Mouse (Mus musculus) hindbrain, embryonic 11.5 days (tissue): Measurements from ENCODE around the gene Ccnd3. TPM values are rescaled to one million over a fixed set of nuclear protein-coding genes. Genes with fewer than 3 reads are reported as not detected.

ENCODE experiments used
- ATAC-seq: fragments of 200-750 bp; cut with Nextera tagmentation; 2 replicates; pipeline ENCODE4 v1.8.0; 2017; ENCODE audit warnings: mild to moderate bottlenecking, moderate TSS enrichment, moderate library complexity; ENCODE audit not compliant: low FRiP score
- DNase-seq: peaks from one replicate; pipeline ENCODE4 v3.0.0-alpha.2; 2015; ENCODE audit warnings: low spot score
- H3K27ac ChIP-seq: fragments of 300-500 bp; sonication (generic); 2 replicates; pipeline ENCODE4 v1.5.1; 2014; ENCODE audit warnings: mild to moderate bottlenecking, low read depth, low read length
- H3K27me3 ChIP-seq: fragments of 300-500 bp; sonication (generic); 2 replicates; pipeline ENCODE4 v1.6.1; 2014; ENCODE audit warnings: mild to moderate bottlenecking, low read length, moderate library complexity, mixed read lengths; ENCODE audit not compliant: control insufficient read depth, insufficient read depth
- H3K36me3 ChIP-seq: fragments of 300-500 bp; sonication (generic); 2 replicates; pipeline ENCODE4 v1.6.1; 2014; ENCODE audit warnings: mild to moderate bottlenecking, low read length, moderate library complexity, mixed read lengths; ENCODE audit not compliant: control insufficient read depth, insufficient read depth
- H3K4me1 ChIP-seq: fragments of 300-500 bp; sonication (generic); replicated peaks from 2 replicates; pipeline ENCODE4 v1.6.1; 2014; ENCODE audit warnings: low read length, mixed read lengths; ENCODE audit not compliant: control insufficient read depth, insufficient read depth
- H3K4me2 ChIP-seq: fragments of 300-500 bp; sonication (generic); replicated peaks from 2 replicates; pipeline ENCODE4 v1.6.1; 2014; ENCODE audit warnings: mild to moderate bottlenecking, low read depth, low read length
- H3K4me3 ChIP-seq: fragments of 300-500 bp; sonication (generic); 2 replicates; pipeline ENCODE4 v1.5.1; 2014; ENCODE audit warnings: low read depth, low read length
- H3K9ac ChIP-seq: fragments of 300-500 bp; sonication (generic); 2 replicates; pipeline ENCODE4 v1.6.1; 2014; ENCODE audit warnings: low read depth, low read length
- H3K9me3 ChIP-seq: fragments of 300-500 bp; sonication (generic); 2 replicates; pipeline ENCODE4 v1.6.1; 2016; ENCODE audit warnings: low read length; ENCODE audit not compliant: control insufficient read depth
- WGBS: fragments of 180-500 bp; shearing (Covaris S2); extraction: QIAGEN DNeasy Blood & Tissue Kit; methylation state at CpG from one replicate; pipeline ENCODE4 v1.1.7; 2014; 5-methylcytosine and 5-hydroxymethylcytosine counted together
- polyA plus RNA-seq: library from polyadenylated mRNA; unstranded; fragments of >200 nt; fragmentation: Nextera tagmentation; extraction: Ambion mirVana; gene quantifications from 2 replicates; pipeline ENCODE4 v1.2.1, GENCODE M21; 2014

The Ccnd3 gene
- polyA plus RNA-seq, 1 experiment from 2014 or later = 190 TPM

GRCm38 (mm10) chr17:47533691-47534090, 28.8 kb downstream of the Ccnd3 start:
- Histone ChIP-seq H3K4me1 (no peaks in the 10 kb centered on the region), H3K36me3 (no peaks in the 10 kb centered on the region), H3K4me3 (no peak overlapping the region), H3K9me3 (no peaks in the 10 kb centered on the region), H3K4me2 (no peak overlapping the region), H3K27ac (no peak overlapping the region), H3K9ac (no peak overlapping the region), H3K27me3 (no peaks in the 10 kb centered on the region)
- ATAC-seq (no peak), DNase-seq (no peak)
- 97% methylated on average over 13 of the region's 13 CpGs for WGBS

GRCm38 (mm10) chr17:47535812-47536236, 31.0 kb downstream of the Ccnd3 start:
- Histone ChIP-seq H3K4me3 (no peak overlapping the region), H3K36me3 (no peaks in the 10 kb centered on the region), H3K4me1 (no peaks in the 10 kb centered on the region; the same call in 1 of the 2 replicates), H3K27me3 (no peaks in the 10 kb centered on the region), H3K4me2 (no peak overlapping the region), H3K9me3 (no peaks in the 10 kb centered on the region), H3K9ac (no peak overlapping the region), H3K27ac (no peak overlapping the region)
- 68% methylated on average over 9 of the region's 9 CpGs for WGBS
- no peak for DNase-seq
- ATAC-seq = no peak

- no peak overlapping the region for H3K9ac ChIP-seq
- H3K4me3 ChIP-seq = no peak overlapping the region
- no peaks in the 10 kb centered on the region for H3K36me3 ChIP-seq
- H3K4me1 ChIP-seq = no peaks in the 10 kb centered on the region; the same call in 1 of the 2 replicates
- DNase-seq = no peak
- H3K27me3 ChIP-seq = no peaks in the 10 kb centered on the region
- H3K4me2 ChIP-seq = no peak overlapping the region
- no peaks in the 10 kb centered on the region for H3K9me3 ChIP-seq
- 86% methylated on average over 3 of the region's 3 CpGs for WGBS
- no peak overlapping the region for H3K27ac ChIP-seq
- ATAC-seq = no peak
Measured at GRCm38 (mm10) chr17:47538049-47538448, 33.2 kb downstream of the Ccnd3 start.

GRCm38 (mm10) chr17:47539128-47539527, 34.3 kb downstream of the Ccnd3 start:
- Histone ChIP-seq H3K27me3 (no peaks in the 10 kb centered on the region), H3K27ac (no peak overlapping the region), H3K9me3 (no peaks in the 10 kb centered on the region), H3K4me1 (no peaks in the 10 kb centered on the region; the same call in 1 of the 2 replicates), H3K4me2 (no peak overlapping the region), H3K36me3 (no peaks in the 10 kb centered on the region), H3K4me3 (no peak overlapping the region), H3K9ac (no peak overlapping the region)
- WGBS = 91% methylated on average over 4 of the region's 4 CpGs
- DNase-seq = no peak
- ATAC-seq = no peak

- H3K4me2 ChIP-seq = no peak overlapping the region
- no peak for ATAC-seq
- H3K27ac ChIP-seq = no peak overlapping the region
- no peak for DNase-seq
- no peaks in the 10 kb centered on the region; the same call in 1 of the 2 replicates for H3K4me1 ChIP-seq
- WGBS = 69% methylated on average over 4 of the region's 5 CpGs
- no peaks in the 10 kb centered on the region for H3K36me3 ChIP-seq
- H3K9ac ChIP-seq = no peak overlapping the region
- no peaks in the 10 kb centered on the region for H3K27me3 ChIP-seq
- H3K4me3 ChIP-seq = no peak overlapping the region
- H3K9me3 ChIP-seq = no peaks in the 10 kb centered on the region
Measured at GRCm38 (mm10) chr17:47542061-47542460, 37.2 kb downstream of the Ccnd3 start.

- Histone ChIP-seq H3K27ac (no peak overlapping the region), H3K4me3 (no peak overlapping the region), H3K4me2 (no peak overlapping the region), H3K4me1 (no peaks in the 10 kb centered on the region; the same call in 1 of the 2 replicates), H3K36me3 (no peaks in the 10 kb centered on the region), H3K9ac (no peak overlapping the region), H3K27me3 (no peaks in the 10 kb centered on the region), H3K9me3 (no peaks in the 10 kb centered on the region)
- DNase-seq = no peak
- no peak for ATAC-seq
- WGBS = 85% methylated on average over 7 of the region's 7 CpGs
Measured at GRCm38 (mm10) chr17:47543051-47543650, 38.3 kb downstream of the Ccnd3 start.

- Histone ChIP-seq H3K4me3 (no peak overlapping the region), H3K4me1 (no peaks in the 10 kb centered on the region; the same call in 1 of the 2 replicates), H3K36me3 (no peaks in the 10 kb centered on the region), H3K9me3 (no peaks in the 10 kb centered on the region), H3K27me3 (no peaks in the 10 kb centered on the region), H3K9ac (no peak overlapping the region), H3K27ac (no peak overlapping the region), H3K4me2 (no peak overlapping the region)
- ATAC-seq = no peak
- no peak for DNase-seq
- 92% methylated on average over 12 of the region's 12 CpGs for WGBS
Measured at GRCm38 (mm10) chr17:47545154-47545553, 40.3 kb downstream of the Ccnd3 start.

- DNase-seq = no peak
- Histone ChIP-seq H3K4me1 (no peaks in the 10 kb centered on the region; the same call in 1 of the 2 replicates), H3K36me3 (no peaks in the 10 kb centered on the region), H3K9me3 (no peaks in the 10 kb centered on the region), H3K4me3 (no peak overlapping the region), H3K27ac (no peak overlapping the region), H3K27me3 (no peaks in the 10 kb centered on the region), H3K4me2 (no peak overlapping the region), H3K9ac (no peak overlapping the region)
- 88% methylated on average over 17 of the region's 17 CpGs for WGBS
- no peak for ATAC-seq
Measured at GRCm38 (mm10) chr17:47545861-47546331, 41.0 kb downstream of the Ccnd3 start.

GRCm38 (mm10) chr17:47551049-47551448, 46.2 kb downstream of the Ccnd3 start:
- H3K4me1 ChIP-seq = no peaks in the 10 kb centered on the region
- WGBS = 86% methylated on average over 7 of the region's 7 CpGs
- no peaks in the 10 kb centered on the region for H3K36me3 ChIP-seq
- ATAC-seq (no peak), DNase-seq (no peak)
- no peak overlapping the region for H3K27ac ChIP-seq
- H3K27me3 ChIP-seq = no peaks in the 10 kb centered on the region
- H3K9me3 ChIP-seq = no peaks in the 10 kb centered on the region
- H3K4me3 ChIP-seq = no peak overlapping the region
- no peak overlapping the region for H3K4me2 ChIP-seq
- no peak overlapping the region for H3K9ac ChIP-seq
